Mouse (Mus musculus) small intestine, adult 2 months (tissue): ENCODE data around the gene Gp9.

Source experiments
- CTCF ChIP-seq: fragments of 200-500 bp; IDR thresholded peaks from 2 replicates; pipeline ENCODE4 v1.5.1; 2012; ENCODE audit warnings: low read depth, mild to moderate bottlenecking, control low read depth, inconsistent platforms, low read length, moderate library complexity, mixed read lengths; ENCODE audit not compliant: insufficient replicate concordance, insufficient read length; ENCODE audit errors: extremely low read depth
- POLR2A ChIP-seq: fragments of 200-500 bp; IDR thresholded peaks from 2 replicates; pipeline ENCODE4 v1.6.1; 2012; ENCODE audit warnings: low read depth, mild to moderate bottlenecking, control low read depth, inconsistent platforms, low read length, moderate library complexity

DNA sequence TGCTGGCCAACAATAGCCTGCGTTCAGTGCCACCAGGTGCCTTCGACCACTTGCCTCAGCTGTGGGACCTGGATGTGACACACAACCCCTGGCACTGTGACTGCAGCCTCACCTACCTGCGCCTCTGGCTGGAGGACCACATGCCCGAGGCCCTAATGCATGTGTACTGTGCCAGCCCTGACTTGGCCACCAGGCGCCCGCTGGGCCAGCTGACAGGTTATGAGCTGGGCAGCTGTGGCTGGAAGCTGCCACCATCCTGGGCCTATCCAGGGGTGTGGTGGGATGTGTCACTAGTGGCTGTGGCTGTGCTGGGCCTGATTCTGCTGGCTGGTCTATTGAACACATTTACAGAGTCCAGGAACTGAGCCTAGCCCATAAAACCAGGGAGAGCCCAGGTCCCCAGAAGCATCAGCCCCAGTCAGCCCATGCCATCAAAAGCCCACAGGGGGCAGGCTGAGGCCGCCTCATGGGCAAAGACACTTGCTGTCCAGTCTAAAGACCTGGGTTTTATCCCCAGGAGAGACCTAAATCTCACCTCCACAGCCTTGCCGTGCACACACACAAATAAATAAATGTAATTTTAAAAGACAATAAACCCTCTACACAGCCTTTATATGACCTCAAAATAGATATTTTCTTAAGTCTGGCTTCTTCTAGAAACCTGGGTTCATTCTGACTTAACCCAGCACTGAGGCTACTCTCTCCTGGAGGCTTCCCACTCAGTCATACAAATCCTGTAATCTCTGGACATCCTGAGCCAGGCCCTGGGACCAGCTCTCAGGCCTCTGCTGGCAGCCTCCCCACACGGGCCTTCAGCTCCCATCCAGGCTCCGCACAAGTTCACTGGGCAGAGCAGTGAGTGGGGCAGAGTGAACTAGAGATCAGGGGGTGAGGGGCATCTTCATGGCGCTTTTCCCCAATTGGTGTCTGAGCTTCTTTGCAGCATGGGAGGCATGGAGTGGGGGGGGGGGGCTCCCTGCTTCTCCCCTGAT is 1.6 kb downstream of the Gp9 start:
- TF ChIP-seq CTCF: 0 out of 2 replicates have a peak, but pooled peaks have one; percentile 20
- no peak for TF ChIP-seq POLR2A
